25 mouse cellular contexts compared by ENCODE assay signal in genomic region chr12:32427832-32428231, GRCm38 (mm10). TPM values are rescaled to one million over a fixed set of nuclear protein-coding genes. Genes with fewer than 3 reads are reported as not detected.
DNase-seq lines count a peak whose midpoint lies in the region; ATAC-seq and TF ChIP-seq lines count a peak whose summit lies in the region.
"Had no signal": no experiment of that assay in that cellular context is flagged by ENCODE, and none has a peak within 500 bp of the region (broad histone marks: within the 10 kb centered on the region; RNA-seq: fewer than 3 reads in every experiment).

No protein-coding gene starts in this region.

- H3K9me3 ChIP-seq in lung, postnatal 0 days (ENCODE audit: low read length) = no peaks in the 10 kb centered on the region
- H3K9me3 ChIP-seq in stomach, postnatal 0 days (ENCODE audit: control insufficient read depth, low read length) = no peaks in the 10 kb centered on the region
- H3K9me3 ChIP-seq: embryonic facial prominence, embryonic 12.5 days; embryonic facial prominence, embryonic 15.5 days; hindbrain, embryonic 13.5 days had no signal

- H3K4me1 ChIP-seq in lung, postnatal 0 days (ENCODE audit: insufficient read depth, low read depth, low read length) = no peaks in the 10 kb centered on the region
- H3K4me1 ChIP-seq in stomach, postnatal 0 days (replicated peaks; ENCODE audit: control insufficient read depth, insufficient read depth) = no peaks in the 10 kb centered on the region
- H3K4me1 ChIP-seq: embryonic facial prominence, embryonic 12.5 days; embryonic facial prominence, embryonic 15.5 days; hindbrain, embryonic 10.5 days; hindbrain, embryonic 13.5 days had no signal

- H3K27ac ChIP-seq in lung, postnatal 0 days (ENCODE audit: low read length) = no peak overlapping the region
- H3K27ac ChIP-seq in stomach, postnatal 0 days (replicated peaks) = no peak overlapping the region
- H3K27ac ChIP-seq: embryonic facial prominence, embryonic 12.5 days; embryonic facial prominence, embryonic 15.5 days; gastrocnemius, adult 2 months; hindbrain, embryonic 10.5 days; hindbrain, embryonic 13.5 days had no signal

- ATAC-seq in lung, postnatal 0 days = no peak
- peak; percentile 85 for ATAC-seq in stomach, postnatal 0 days (ENCODE audit: low FRiP score, low TSS enrichment)
- ATAC-seq: activated CD4-positive, CD25-positive, alpha-beta regulatory T cell, adult 4 months; forebrain, embryonic 14.5 days; forebrain, postnatal 0 days; hindbrain, embryonic 16.5 days had no signal

- no peak for TF ChIP-seq CTCF in lung, postnatal 0 days (IDR thresholded peaks at IDR 0.05)
- TF ChIP-seq CTCF in stomach, postnatal 0 days (IDR thresholded peaks at IDR 0.05; ENCODE audit: low read depth) = no peak

- peak; percentile 21 for DNase-seq in lung, postnatal 0 days (ENCODE audit: low spot score)
- DNase-seq in lung, adult 18-20 months = no peak
- peak; percentile 15 for DNase-seq in NIH3T3 (ENCODE audit: low read depth)
- no peak for DNase-seq in stomach, postnatal 0 days (ENCODE audit: low spot score)
- DNase-seq in spleen, adult 12 weeks (ENCODE audit: low spot score) = no peak
- DNase-seq in cerebellum, postnatal 14 days = no peak
- DNase-seq: adrenal gland, adult 8-10 months; adrenal gland, postnatal 25 days; cerebellum, adult 11-12 months; cerebellum, adult 8-10 months; cerebellum, postnatal 10 days; forebrain, postnatal 0 days; gastrocnemius, adult 2 months; gastrocnemius, postnatal 14 days; heart, adult 11 months; heart, postnatal 36 days; kidney, adult 11 months had no signal

- H3K4me2 ChIP-seq in lung, postnatal 0 days (replicated peaks; ENCODE audit: low read depth, low read length) = no peak overlapping the region
- no peak overlapping the region for H3K4me2 ChIP-seq in stomach, postnatal 0 days (replicated peaks; ENCODE audit: low read depth)
- H3K4me2 ChIP-seq: embryonic facial prominence, embryonic 12.5 days; embryonic facial prominence, embryonic 15.5 days; heart, embryonic 11.5 days; hindbrain, embryonic 13.5 days had no signal

- H3K27me3 ChIP-seq in lung, postnatal 0 days (replicated peaks; ENCODE audit: insufficient read depth, low read length) = no peaks in the 10 kb centered on the region
- H3K27me3 ChIP-seq in stomach, postnatal 0 days (ENCODE audit: control insufficient read depth, insufficient read depth, low read length) = no peaks in the 10 kb centered on the region
- H3K27me3 ChIP-seq: embryonic facial prominence, embryonic 12.5 days; embryonic facial prominence, embryonic 15.5 days; hindbrain, embryonic 13.5 days had no signal

- H3K9ac ChIP-seq in lung, postnatal 0 days (replicated peaks; ENCODE audit: low read depth) = no peak overlapping the region
- no peak overlapping the region for H3K9ac ChIP-seq in stomach, postnatal 0 days (ENCODE audit: low read length)
- H3K9ac ChIP-seq: embryonic facial prominence, embryonic 12.5 days; embryonic facial prominence, embryonic 15.5 days; forebrain, postnatal 0 days; hindbrain, embryonic 13.5 days had no signal

- no peak for TF ChIP-seq EP300 in lung, postnatal 0 days (IDR thresholded peaks at IDR 0.05)
- TF ChIP-seq EP300 in stomach, postnatal 0 days (optimal IDR thresholded peaks at IDR 0.05) = no peak

- H3K4me3 ChIP-seq in lung, postnatal 0 days (ENCODE audit: low read depth, low read length) = no peak overlapping the region
- no peak overlapping the region for H3K4me3 ChIP-seq in stomach, postnatal 0 days (ENCODE audit: low read depth, low read length)
- H3K4me3 ChIP-seq: embryonic facial prominence, embryonic 12.5 days; embryonic facial prominence, embryonic 15.5 days; gastrocnemius, adult 2 months; hindbrain, embryonic 10.5 days; hindbrain, embryonic 13.5 days had no signal

- H3K36me3 ChIP-seq in lung, postnatal 0 days (ENCODE audit: insufficient read depth, low read length) = no peaks in the 10 kb centered on the region
- no peaks in the 10 kb centered on the region for H3K36me3 ChIP-seq in stomach, postnatal 0 days (ENCODE audit: control insufficient read depth, insufficient read depth, low read length)
- H3K36me3 ChIP-seq: embryonic facial prominence, embryonic 12.5 days; embryonic facial prominence, embryonic 15.5 days; hindbrain, embryonic 10.5 days; hindbrain, embryonic 13.5 days had no signal

RNA-seq across cellular contexts. Expression of gene Ccdc71l, which starts 49.3 kb away (rescaled TPM):
- 4.8 and 4.9 TPM in 2 replicates for polyA plus RNA-seq in lung, postnatal 0 days (2015; fragmentation: Nextera tagmentation; extraction: Ambion mirVana)
- polyA plus RNA-seq in stomach, postnatal 0 days (2015; fragmentation: Nextera tagmentation; extraction: Ambion mirVana) = 3.6 and 4.4 TPM in 2 replicates

Comparison
In these comparisons a context has a peak if more than half of its experiments do, and no peak if none do; other contexts are left out.
1. DNase-seq: peak in lung, postnatal 0 days (single experiment) and NIH3T3 (single experiment); none in lung, adult 18-20 months (0 of 2), stomach, postnatal 0 days (single experiment), spleen, adult 12 weeks (single experiment) and cerebellum, postnatal 14 days (0 of 2).